21 mouse cellular contexts compared by ENCODE assay signal in the genomic region with DNA sequence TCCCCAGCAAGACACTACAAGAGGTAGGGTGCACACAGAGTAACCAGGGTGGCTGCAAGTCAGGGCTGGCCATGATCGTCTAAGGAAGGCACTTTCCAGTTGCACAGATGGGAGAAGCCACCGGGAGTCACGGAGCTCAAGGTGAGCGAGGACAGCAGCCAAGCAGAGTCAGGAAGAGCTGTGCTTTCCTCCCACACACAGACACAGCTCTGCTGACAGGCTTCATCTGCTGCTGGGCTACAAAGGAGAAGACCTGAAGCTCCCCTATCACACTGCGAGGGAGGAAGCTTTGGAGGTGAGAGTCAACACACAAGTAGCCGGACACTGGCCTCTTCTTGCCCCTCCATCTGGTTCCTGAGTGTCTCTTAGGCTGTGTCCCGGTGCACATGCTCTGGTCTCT.
A peak's percentile ranks its signal among the peaks of the same experiment; 100 is the strongest.
DNase-seq lines count a peak whose midpoint lies in the region.
"Had no signal": no experiment of that assay in that cellular context is flagged by ENCODE, and none has a peak within 500 bp of the region (broad histone marks: within the 10 kb centered on the region; RNA-seq: fewer than 3 reads in every experiment).

No protein-coding gene starts in this region.

- peak; percentile 62 for DNase-seq in heart, adult 11 months
- DNase-seq in heart, postnatal 10 days: no peak
- peak; percentile 40 for DNase-seq in right cerebral cortex, adult 18-20 months
- DNase-seq in right cerebral cortex, postnatal 10 days (ENCODE audit: low spot score in 2 of 2): no peak
- peak; percentile 90 for DNase-seq in cerebellum, adult 9-10 months
- peak; percentile 78 for DNase-seq in cerebellum, postnatal 36 days
- DNase-seq in urinary bladder, postnatal 10 days (ENCODE audit: low spot score): no peak
- no peak for DNase-seq in urinary bladder, postnatal 4 days (ENCODE audit: low spot score in 2 of 2)
- DNase-seq: adrenal gland, postnatal 10 days; heart, postnatal 14 days; kidney, adult 8-10 months; kidney, postnatal 14 days; layer of hippocampus, postnatal 36 days; liver; lung, adult 2 months; lung, postnatal 10 days; midbrain, embryonic 14.5 days; retina, postnatal 1 day; spleen, adult 18-20 months; thymus, adult 18-20 months; thymus, postnatal 25 days had no signal

- intact Hi-C loops in heart, postnatal 10 days (cut with DNase I): no loop called here

Comparison
In these comparisons a context has a peak if more than half of its experiments do, and no peak if none do; other contexts are left out.
1. DNase-seq: peak in heart, adult 11 months (single experiment), right cerebral cortex, adult 18-20 months (single experiment), cerebellum, adult 9-10 months (single experiment) and cerebellum, postnatal 36 days (2 of 2); none in heart, postnatal 10 days (0 of 2), right cerebral cortex, postnatal 10 days (0 of 2), urinary bladder, postnatal 10 days (single experiment) and urinary bladder, postnatal 4 days (0 of 2).